In the genomic region with DNA sequence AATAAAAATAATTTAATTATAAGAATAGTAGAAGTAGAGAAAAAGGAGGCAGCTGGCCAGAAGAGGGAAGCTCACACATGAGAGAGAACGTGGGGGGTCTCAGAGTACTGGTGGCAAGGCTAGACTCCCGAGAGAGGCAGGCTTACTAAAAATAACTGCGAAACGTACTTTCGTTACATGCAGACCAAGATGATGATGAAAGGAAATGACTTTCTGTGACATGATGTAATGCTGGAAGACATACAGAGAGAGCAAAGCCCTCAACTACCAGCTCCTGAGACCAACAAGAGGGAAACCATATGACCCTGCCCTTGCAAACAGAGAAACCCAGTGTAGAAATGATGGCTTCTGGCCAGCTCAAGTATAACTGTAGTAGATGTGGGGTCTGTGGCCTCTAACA, we compare ENCODE assay signal across 19 mouse cellular contexts.
DNase-seq lines count a peak whose midpoint lies in the region; ATAC-seq and TF ChIP-seq lines count a peak whose summit lies in the region.
"Had no signal": no experiment of that assay in that cellular context is flagged by ENCODE, and none has a peak within 500 bp of the region (broad histone marks: within the 10 kb centered on the region; RNA-seq: fewer than 3 reads in every experiment).

No protein-coding gene starts in this region.

- TF ChIP-seq RAD21 in CH12.LX (IDR thresholded peaks at IDR 0.05; ENCODE audit: low read depth, low read length) = no peak

- peaks cover 16% of the 10 kb centered on the region for H3K4me1 ChIP-seq in heart, embryonic 10.5 days
- 0 out of 2 replicates have a peak, but pooled peaks cover 2% of the 10 kb centered on the region for H3K4me1 ChIP-seq in liver, postnatal 0 days (ENCODE audit: insufficient read depth)
- H3K4me1 ChIP-seq in CH12.LX (ENCODE audit: control insufficient read depth in 1 of 2, insufficient read depth in 2 of 2) = peaks cover 5 to 24% of the 10 kb centered on the region in 2 experiments; a peak in 3 of 4 replicates

- in situ Hi-C loops in CH12.LX (cut with MboI; ENCODE audit: low pct_ligation_motif_present, low pct_unique_long_range_greater_than_20kb, low sequenced_read_pairs) = no loop called here

- H3K27me3 ChIP-seq in heart, embryonic 10.5 days (ENCODE audit: insufficient read depth, poor library complexity, severe bottlenecking) = no peaks in the 10 kb centered on the region
- no peaks in the 10 kb centered on the region for H3K27me3 ChIP-seq in liver, postnatal 0 days (ENCODE audit: insufficient read depth, low read length)
- H3K27me3 ChIP-seq in CH12.LX (replicated peaks) = no peaks in the 10 kb centered on the region
- H3K27me3 ChIP-seq: midbrain, embryonic 13.5 days had no signal

- no peak for DNase-seq in heart, embryonic 10.5 days (ENCODE audit: low spot score)
- no peak for DNase-seq in heart, adult 18-20 months
- DNase-seq in liver, postnatal 0 days = no peak
- DNase-seq in liver = no peak
- DNase-seq in CH12.LX (ENCODE audit: extremely low read depth) = peak; percentile 68
- no peak for DNase-seq in cerebellum, postnatal 14 days
- DNase-seq in right cerebral cortex, adult 2 months (ENCODE audit: low spot score in 2 of 2) = no peak
- DNase-seq: adrenal gland, adult 2 months; cerebellum, adult 18-20 months; gastrocnemius, postnatal 14 days; kidney, adult 11 months; kidney, postnatal 10 days; right cerebral cortex, postnatal 14 days; thymus, adult 18-20 months had no signal

- 40% methylated on average over 5 of the region's 5 CpGs for WGBS in heart, embryonic 10.5 days
- 59% methylated on average over 5 of the region's 5 CpGs for WGBS in liver, postnatal 0 days (ENCODE audit: insufficient replicate concordance)

- H3K9me3 ChIP-seq in heart, embryonic 10.5 days = no peaks in the 10 kb centered on the region
- H3K9me3 ChIP-seq in liver, postnatal 0 days (ENCODE audit: low read length) = no peaks in the 10 kb centered on the region
- no peaks in the 10 kb centered on the region for H3K9me3 ChIP-seq in CH12.LX (replicated peaks; ENCODE audit: low read length)
- H3K9me3 ChIP-seq: midbrain, embryonic 13.5 days had no signal

- no peaks in the 10 kb centered on the region for H3K79me2 ChIP-seq in CH12.LX (replicated peaks; ENCODE audit: control insufficient read depth, extremely low read depth, insufficient read depth, poor library complexity, severe bottlenecking)

- no peak for TF ChIP-seq POLR2A in CH12.LX (IDR thresholded peaks at IDR 0.05; ENCODE audit: low read depth, low read length)

- ATAC-seq in liver, postnatal 0 days = no peak
- peak; percentile 69 for ATAC-seq in granulocyte monocyte progenitor cell, adult 5-6 weeks (replicated peaks; ENCODE audit: poor library complexity, severe bottlenecking)
- ATAC-seq: midbrain, embryonic 13.5 days had no signal

- no peak for TF ChIP-seq EP300 in liver, postnatal 0 days (IDR thresholded peaks at IDR 0.05; ENCODE audit: low read depth)
- no peak; the same call in 1 of the 2 replicates for TF ChIP-seq EP300 in CH12.LX (IDR thresholded peaks at IDR 0.05; ENCODE audit: low read length)

- H3K4me2 ChIP-seq in liver, postnatal 0 days (ENCODE audit: low read depth, low read length) = no peak overlapping the region
- no peak overlapping the region for H3K4me2 ChIP-seq in CH12.LX (ENCODE audit: insufficient read depth, low read depth, poor library complexity, severe bottlenecking)
- H3K4me2 ChIP-seq: hindbrain, embryonic 14.5 days; midbrain, embryonic 13.5 days had no signal

- no peak for TF ChIP-seq CTCF in liver, postnatal 0 days (IDR thresholded peaks at IDR 0.05; ENCODE audit: low read depth)
- TF ChIP-seq CTCF in CH12.LX (conservative IDR thresholded peaks at IDR 0.05 in 1 of 2, IDR thresholded peaks at IDR 0.05 in 1 of 2; ENCODE audit: low read depth in 2 of 2, low read length in 2 of 2) = no peak

- no peak overlapping the region for H3K9ac ChIP-seq in liver, postnatal 0 days (replicated peaks)
- no peak overlapping the region for H3K9ac ChIP-seq in CH12.LX (ENCODE audit: insufficient read depth, low read depth)
- H3K9ac ChIP-seq: hindbrain, embryonic 14.5 days; midbrain, embryonic 13.5 days had no signal

- H3K4me3 ChIP-seq in heart, embryonic 10.5 days = no peak overlapping the region
- H3K4me3 ChIP-seq in liver, postnatal 0 days (ENCODE audit: low read depth, low read length) = no peak overlapping the region
- no peak overlapping the region for H3K4me3 ChIP-seq in CH12.LX (replicated peaks in 1 of 3; ENCODE audit: low read depth in 2 of 3, low read length in 2 of 3, poor library complexity in 1 of 3)
- H3K4me3 ChIP-seq: left cerebral cortex, adult 2 months; midbrain, embryonic 13.5 days; myocyte had no signal

- dilution Hi-C loops in CH12.LX (cut with MboI; ENCODE audit: extremely low pct_ligation_motif_present, extremely low pct_unique_long_range_greater_than_20kb, low sequenced_read_pairs) = no loop called here

- peaks cover 30% of the 10 kb centered on the region for H3K36me3 ChIP-seq in heart, embryonic 10.5 days
- H3K36me3 ChIP-seq in liver, postnatal 0 days (replicated peaks; ENCODE audit: insufficient read depth, low read length) = peaks cover 14% of the 10 kb centered on the region
- H3K36me3 ChIP-seq in CH12.LX (replicated peaks in 1 of 2; ENCODE audit: control insufficient read depth in 1 of 2, insufficient read depth in 1 of 2, low read length in 1 of 2) = peaks cover 26 to 61% of the 10 kb centered on the region in 2 experiments

- peak overlapping the region; percentile 36; the same call in 1 of the 2 replicates for H3K27ac ChIP-seq in heart, embryonic 10.5 days
- 0 out of 2 replicates have a peak overlapping the region, but pooled peaks have one; percentile 30 for H3K27ac ChIP-seq in liver, postnatal 0 days (ENCODE audit: low read depth)
- 0 out of 2 replicates have a peak overlapping the region, but pooled peaks have one; percentile 19 for H3K27ac ChIP-seq in CH12.LX (ENCODE audit: insufficient read depth, low read depth)
- H3K27ac ChIP-seq: hindbrain, embryonic 14.5 days; left cerebral cortex, adult 2 months; midbrain, embryonic 13.5 days had no signal

TF ChIP-seq in CH12.LX, 34 proteins besides CTCF, POLR2A, EP300 and RAD21:
- peak; percentile 89 for TF ChIP-seq MEF2A (IDR thresholded peaks at IDR 0.05; ENCODE audit: borderline replicate concordance, low read depth, low read length)
- peak; percentile 67 for TF ChIP-seq ETS1 (conservative IDR thresholded peaks at IDR 0.05; ENCODE audit: low read depth, low read length)
- no peak for TF ChIP-seq ZMIZ1 (IDR thresholded peaks at IDR 0.05; ENCODE audit: low read depth, low read length)
- TF ChIP-seq IRF4 (IDR thresholded peaks at IDR 0.05; ENCODE audit: low read depth, low read length) = peak; percentile 79
